Mouse (Mus musculus) heart, postnatal 10 days (tissue): ENCODE measurements at regions not wholly inside any gene's neighbourhood (a gene's known extent, or its start where the extent isn't known, plus 50 kb on each side); places are given as distances from the start of the nearest gene placed in this dataset.

ENCODE experiments used
- DNase-seq, 2 experiments: peaks; one replicate each; pipeline ENCODE4 v3.0.0; 2021
- intact Hi-C: fragments of 180-260 bp; cut with DNase I; formaldehyde crosslinking; loops from one replicate; pipeline ENCODE4 v1.15.1; 2025

DNA sequence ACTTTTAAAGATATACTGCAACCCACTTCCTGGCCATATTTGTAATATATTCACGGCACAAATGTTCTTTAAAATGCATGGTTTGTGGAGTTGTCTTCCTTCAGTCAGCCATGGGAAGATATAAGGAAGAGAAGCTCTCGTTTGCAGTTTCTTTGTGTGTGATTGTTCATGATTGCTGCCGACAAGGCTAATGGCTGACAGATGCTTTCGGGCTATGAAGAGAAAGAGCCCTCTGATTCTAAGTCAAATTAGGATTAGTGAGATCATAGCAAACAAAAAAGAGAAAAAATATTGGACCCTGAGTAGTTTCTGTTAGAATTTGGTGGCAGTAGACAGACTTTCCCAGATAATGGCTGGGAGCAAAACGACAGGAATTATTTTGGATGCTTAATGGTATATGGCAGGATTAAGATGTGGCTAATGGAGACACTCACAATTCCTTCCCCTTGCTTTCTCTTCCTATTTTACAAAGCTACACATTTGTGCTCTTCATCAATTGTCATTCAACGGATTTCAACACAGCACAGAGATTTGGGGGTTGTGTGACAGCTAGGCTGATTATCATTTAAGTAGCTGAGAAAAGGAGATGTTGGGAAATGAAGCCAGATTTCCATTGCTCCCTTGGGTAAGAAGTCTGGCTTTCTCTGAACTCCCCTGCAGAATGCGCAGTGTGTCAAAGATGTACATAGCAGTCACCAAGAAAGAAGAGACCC, 273.4 kb upstream of the Hnrnpa3 start:
- intact Hi-C loops: no loop called here

DNA sequence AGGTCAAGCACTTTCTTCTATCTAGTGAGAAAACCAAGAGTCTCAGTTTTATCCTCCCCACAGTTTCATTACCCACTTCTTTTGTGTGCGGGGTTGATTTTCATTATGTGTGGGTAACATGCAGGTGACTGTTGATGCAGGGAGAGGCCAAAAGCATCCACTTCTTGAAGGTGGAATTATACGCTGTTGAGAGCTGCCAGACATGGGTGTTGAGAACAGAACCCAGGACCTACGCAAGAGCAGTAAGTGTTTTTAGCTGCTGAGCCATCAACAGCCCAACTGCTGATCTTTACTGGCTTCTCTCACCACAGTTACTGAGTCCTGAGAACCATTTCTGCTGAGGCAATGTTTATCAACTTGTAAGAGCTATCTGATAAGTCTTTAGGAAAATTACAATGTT, 272.4 kb upstream of the Hnrnpa3 start:
- intact Hi-C loops: no loop called here
- no peak for DNase-seq

More for the DNA sequence above, 273.4 kb upstream of the Hnrnpa3 start:
- DNase-seq: no peak

GRCm38 (mm10) chr2:75392041-75392440, 267.0 kb upstream of the Hnrnpa3 start:
- intact Hi-C loops: no loop called here
- DNase-seq: no peak

DNA sequence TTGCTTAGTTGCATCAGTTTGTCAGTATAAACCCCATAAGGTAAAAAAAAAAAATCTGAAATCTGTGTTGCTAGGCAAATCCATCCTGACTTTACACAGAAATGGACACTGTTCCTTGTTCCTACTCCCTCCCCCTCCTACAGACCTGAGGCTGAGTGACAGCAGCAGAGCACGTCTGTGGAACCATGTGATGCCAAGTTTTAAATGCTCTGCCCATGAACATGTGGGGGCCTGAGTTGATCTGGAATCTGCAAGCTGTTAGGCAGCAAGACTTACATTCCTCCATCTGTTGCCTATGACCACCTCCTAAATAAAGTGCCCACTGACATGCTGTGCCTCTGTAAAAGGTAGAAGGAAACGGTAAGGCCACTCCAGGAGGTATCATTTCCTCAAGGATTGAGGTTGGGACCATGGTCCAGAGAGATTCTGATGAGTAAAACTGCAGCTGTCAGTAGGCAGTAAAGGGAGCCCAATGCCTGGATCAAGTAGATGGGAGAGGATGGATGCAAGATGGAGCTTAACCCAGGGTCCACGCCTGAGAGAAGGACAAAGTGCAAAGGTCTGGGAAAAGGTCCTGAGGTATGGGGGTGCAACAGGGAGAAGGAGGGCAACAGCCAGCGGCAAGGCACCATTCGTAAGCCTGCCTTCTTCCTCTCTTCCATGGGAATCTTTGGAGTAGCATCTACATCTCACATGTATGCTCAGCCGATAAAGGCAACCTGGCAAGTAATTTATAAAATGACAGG, 264.0 kb upstream of the Hnrnpa3 start:
- intact Hi-C loops: no loop called here
- no peak for DNase-seq

- DNase-seq: no peak
- intact Hi-C loops: no loop called here
Measured at GRCm38 (mm10) chr2:75396016-75396415, 263.0 kb upstream of the Hnrnpa3 start.

DNA sequence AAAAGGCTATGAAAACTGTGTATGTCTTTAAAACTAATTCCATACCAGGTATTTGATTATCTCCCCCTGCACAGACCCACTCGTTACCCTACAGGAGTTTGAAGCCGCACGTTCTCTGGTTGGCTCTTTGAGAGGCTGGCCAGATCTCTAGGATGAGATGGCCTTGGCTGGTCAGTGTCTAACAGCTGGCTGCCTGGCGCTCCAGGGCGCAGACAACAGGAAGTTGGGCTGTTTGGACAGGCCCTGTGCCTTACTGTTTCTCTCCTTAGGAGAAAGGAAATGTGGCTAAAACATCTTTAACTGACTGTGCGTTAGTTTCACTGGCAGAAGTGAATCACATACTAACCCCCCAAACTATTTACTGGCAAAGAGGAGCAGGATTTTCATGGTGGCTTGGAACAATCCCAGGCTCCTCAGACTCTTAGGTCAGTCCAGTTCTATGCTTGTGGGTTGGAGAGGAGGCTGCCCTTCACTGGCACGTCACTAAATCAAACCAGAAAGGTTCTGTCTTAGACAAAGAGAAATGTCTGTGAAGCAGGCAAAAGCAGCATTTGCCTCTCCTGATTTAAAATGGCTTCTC, 258.7 kb upstream of the Hnrnpa3 start:
- intact Hi-C loops: no loop called here
- peak; percentile 35 to 46 for DNase-seq

GRCm38 (mm10) chr2:75403791-75404190, 255.3 kb upstream of the Hnrnpa3 start:
- no peak for DNase-seq
- intact Hi-C loops: no loop called here

GRCm38 (mm10) chr2:75405524-75406214, 253.4 kb upstream of the Hnrnpa3 start:
- no peak for DNase-seq
- intact Hi-C loops: no loop called here

DNA sequence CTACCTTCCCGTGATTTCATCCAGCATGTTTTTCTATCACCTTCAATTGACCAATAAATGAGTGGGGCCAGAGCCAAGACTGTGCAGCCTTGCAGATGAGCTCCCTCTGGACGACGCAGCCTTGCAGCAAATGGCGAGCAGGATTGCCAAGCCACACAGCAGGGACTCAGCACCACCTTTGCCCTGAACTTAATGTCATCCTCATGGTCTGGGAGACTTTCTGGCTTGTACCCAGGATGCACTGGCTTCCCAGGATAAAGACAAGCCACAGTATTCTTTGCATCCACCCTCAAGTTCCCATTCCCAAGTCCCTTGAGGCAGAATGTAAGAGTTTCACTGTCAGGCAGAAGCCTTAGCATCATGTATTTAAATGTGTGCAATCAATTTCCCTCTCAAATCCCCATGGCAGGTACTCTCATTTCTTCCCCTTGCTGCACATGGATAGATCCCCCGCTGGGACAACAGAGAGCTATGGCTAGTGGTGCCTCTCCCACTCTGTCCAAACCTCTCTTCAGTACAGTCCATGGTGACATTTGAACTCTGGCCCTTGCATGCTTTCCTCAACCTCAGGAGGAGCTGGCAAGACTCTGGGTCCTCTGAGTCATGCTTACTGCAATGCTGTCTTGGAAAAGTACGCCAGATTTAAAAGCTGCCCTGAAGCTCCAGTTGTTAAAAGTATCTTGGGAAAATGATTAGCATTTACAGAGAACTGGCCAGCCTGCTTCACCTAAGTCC, 252.2 kb upstream of the Hnrnpa3 start:
- DNase-seq: peak; percentile 15 to 17
- intact Hi-C loops: no loop called here

DNA sequence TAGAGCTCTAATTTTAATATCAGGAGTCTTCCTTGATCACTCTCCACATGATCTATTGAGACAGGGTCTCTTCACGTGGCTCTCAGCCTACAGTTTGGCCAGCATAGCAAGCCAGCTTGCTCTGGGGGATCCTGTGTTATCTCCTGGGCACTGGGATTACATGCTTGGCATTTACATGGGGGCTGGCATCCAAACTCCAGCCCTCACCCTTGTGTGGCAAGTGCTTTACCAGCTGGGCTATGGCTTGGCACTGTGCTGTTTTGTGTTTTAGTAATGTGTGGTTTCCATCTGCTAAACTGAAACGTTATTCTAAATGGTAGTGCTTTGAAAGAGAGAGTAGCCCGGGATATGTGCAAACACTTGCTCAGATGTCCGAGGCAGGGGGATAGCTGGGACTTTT, 251.5 kb upstream of the Hnrnpa3 start:
- intact Hi-C loops: no loop called here
- DNase-seq: no peak

DNA sequence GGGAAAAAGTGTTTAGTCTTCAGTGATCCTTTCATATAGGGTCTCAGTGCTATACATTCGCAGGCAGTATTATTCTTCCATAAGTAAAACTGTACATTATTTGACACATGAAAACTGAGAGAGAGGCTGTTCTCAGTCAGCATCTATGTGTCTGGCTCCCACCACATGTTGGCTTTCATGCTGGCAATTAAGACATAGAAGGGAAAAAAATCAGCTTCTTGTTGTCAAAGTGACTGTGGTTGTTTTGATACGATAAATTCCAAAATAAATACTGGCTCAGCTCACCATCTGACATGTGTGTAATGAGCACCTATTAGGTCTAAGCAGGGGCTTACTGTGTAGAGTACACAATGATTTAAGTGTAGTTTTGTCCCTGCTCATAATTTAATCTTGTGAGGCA, 251.0 kb upstream of the Hnrnpa3 start:
- DNase-seq: no peak
- intact Hi-C loops: no loop called here

GRCm38 (mm10) chr2:75409806-75410205, 249.3 kb upstream of the Hnrnpa3 start:
- intact Hi-C loops: no loop called here
- DNase-seq: no peak

- intact Hi-C loops: no loop called here
- DNase-seq: no peak
Measured at GRCm38 (mm10) chr2:75412735-75413134, 246.3 kb upstream of the Hnrnpa3 start.

- intact Hi-C loops: no loop called here
- no peak for DNase-seq
Measured at GRCm38 (mm10) chr2:75418689-75419088, 240.4 kb upstream of the Hnrnpa3 start.

GRCm38 (mm10) chr2:75419142-75419541, 239.9 kb upstream of the Hnrnpa3 start:
- intact Hi-C loops: no loop called here
- no peak for DNase-seq

DNA sequence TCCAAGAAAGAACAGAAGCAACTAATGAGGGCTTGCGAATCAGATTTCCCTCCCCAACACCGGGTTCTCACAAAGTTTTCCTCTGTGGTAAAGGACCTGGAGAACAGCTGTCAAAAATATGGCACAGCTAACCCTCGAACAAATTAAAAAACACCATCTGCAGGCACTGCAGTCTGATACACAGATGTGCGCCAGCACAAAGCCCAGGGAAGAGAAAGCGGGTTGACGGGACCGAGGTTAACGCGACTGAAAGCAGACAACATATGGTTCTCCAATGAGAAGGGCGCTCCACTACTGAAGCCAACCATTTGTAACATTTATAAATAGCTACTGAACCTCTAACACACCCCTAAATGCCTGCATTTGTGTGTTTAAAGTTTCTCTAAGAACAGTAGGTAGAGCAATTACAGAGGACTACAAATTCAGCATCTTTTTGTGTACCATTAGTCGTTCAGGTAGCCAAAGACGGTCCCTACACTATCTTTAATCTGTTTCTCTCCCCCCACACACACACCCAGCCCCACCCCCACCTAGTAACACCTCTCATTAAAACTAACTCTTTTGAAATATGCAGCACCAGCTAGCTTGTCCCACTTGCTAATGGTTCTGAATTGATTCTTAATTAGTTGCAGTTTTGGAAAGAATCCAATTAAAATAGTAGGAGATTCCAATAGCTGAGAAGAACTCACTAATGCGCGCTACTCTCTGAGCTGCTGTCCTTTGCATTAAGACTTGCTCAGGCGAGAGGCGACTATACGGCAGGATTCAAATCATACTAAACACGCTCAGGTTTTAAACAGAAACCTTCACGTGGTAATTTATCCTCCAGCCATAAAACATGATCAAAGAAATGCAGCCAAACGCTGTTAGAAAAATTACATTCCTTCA, 236.0 kb upstream of the Hnrnpa3 start:
- intact Hi-C loops: no loop called here
- DNase-seq: no peak

DNA sequence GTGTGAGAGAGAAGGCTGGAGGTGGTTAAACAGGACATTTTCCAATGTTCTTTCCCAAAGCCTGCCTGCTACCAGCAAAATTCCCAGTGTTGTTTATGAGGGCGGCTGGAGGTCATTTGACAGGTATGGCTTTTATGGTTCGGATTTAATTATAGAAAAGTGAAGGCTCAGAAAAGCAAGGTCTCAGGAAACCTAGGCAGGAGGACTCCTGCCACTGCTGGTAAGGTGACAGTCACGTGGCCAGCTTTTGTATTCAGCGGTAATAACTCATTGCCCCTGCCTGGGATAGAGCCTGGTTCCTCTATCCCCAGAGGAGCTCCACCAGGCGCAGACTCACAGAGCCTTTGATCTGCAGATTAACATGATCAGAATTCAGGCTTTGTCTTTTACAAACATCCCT, 235.2 kb upstream of the Hnrnpa3 start:
- DNase-seq: no peak
- intact Hi-C loops: no loop called here

DNA sequence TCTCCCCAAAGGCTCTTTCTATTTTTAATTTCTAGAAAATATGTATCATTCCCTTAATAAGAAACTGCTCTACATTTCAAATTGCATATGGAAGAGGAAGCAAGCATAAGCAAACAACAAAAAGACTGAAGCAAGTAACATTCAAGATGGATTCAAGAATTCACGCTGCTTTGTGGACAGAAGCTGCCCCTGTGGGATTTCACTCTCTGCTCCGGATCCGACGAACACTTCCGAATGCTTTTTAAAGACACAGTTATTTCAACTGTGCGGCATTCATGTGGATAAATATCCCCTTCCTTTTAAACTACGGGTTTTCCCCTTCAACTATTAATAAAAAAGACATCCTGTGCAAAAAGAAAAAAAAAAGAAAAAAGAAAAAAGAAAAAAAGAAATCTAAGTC, 234.7 kb upstream of the Hnrnpa3 start:
- DNase-seq: peak in 1 of 2 experiments; percentile 13

DNA sequence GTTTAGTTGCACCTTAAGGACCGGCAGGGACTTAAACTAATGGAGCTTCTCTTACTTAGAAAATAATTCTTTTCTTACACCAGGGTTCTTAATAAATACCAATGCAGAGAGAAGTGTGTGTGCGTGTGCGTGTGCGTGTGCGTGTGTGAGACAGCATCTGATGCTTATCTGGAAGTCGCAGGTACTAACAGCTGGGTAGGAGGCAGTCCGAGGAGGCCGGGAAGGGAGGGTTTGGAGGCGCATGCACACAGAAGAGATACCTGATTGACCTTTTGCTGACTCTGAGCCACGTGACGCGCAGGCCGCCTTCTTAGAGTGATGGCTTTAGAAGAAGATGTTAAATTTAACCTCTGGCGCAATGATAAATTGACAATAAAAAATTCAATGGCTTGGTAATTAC, 234.2 kb upstream of the Hnrnpa3 start:
- no peak for DNase-seq
- intact Hi-C loops: no loop called here

More for the DNA sequence above, 234.7 kb upstream of the Hnrnpa3 start:
- intact Hi-C loops: no loop called here

DNA sequence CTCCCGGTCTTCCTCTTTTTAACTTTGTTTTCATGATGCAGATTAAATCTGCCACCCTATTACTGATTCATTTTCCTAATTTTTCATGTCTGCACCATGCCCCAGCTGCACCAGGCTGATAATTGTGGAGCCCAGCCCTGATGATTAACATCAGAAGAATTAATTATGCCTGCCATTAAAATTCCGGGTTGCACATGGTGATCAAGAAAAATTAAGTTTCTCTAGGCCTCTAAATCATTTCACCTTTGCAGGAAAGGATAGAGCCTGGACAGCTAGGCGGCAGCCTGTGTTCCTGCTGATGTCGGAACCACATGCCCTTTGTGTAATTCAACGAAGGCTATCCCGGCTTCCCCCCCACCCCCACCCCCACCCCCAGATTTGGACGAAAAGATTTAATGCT, 233.7 kb upstream of the Hnrnpa3 start:
- DNase-seq: no peak
- intact Hi-C loops: no loop called here
